Mouse (Mus musculus) regulatory T cell (primary cell): ENCODE measurements around the gene Prr5l.

Source experiments
- in situ Hi-C: fragments of 300-600 bp; cut with MboI, MseI; formaldehyde crosslinking; loops from one replicate; pipeline ENCODE4 v1.15.1; 2025; ENCODE audit warnings: high pct_unique_total_duplicates

Gene Prr5l

GRCm38 (mm10) chr2:101668751-101669150 is 214.1 kb downstream of the Prr5l start:
- in situ Hi-C loops: no loop called here

- in situ Hi-C loops: no loop called here
Measured at GRCm38 (mm10) chr2:101665703-101666092, 217.1 kb downstream of the Prr5l start.

- in situ Hi-C loops: no loop called here
Measured at GRCm38 (mm10) chr2:101665058-101665702, 217.6 kb downstream of the Prr5l start.
